Mouse (Mus musculus) heart, adult 2 months (tissue): ENCODE results near the gene Napepld. TPM values are rescaled to one million over a fixed set of nuclear protein-coding genes. Genes with fewer than 3 reads are reported as not detected.
"Not testable (repeated sequence)": the region's sequence is repeated elsewhere in the genome, so short reads cannot be mapped to it uniquely, and the experiment has no call there.

ENCODE experiments used
- DNase-seq, 2 experiments: peaks; one replicate each; pipeline ENCODE4 v3.0.0; 2021
- H3K27ac ChIP-seq: fragments of 200-600 bp; 2 replicates; pipeline ENCODE4 v1.8.1; 2022
- H3K27me3 ChIP-seq: fragments of 200-500 bp; 2 replicates; pipeline ENCODE4 v1.6.1; 2012; ENCODE audit warnings: mild to moderate bottlenecking, low read length, inconsistent platforms, mixed read lengths; ENCODE audit not compliant: control insufficient read depth, insufficient read depth
- H3K36me3 ChIP-seq: fragments of 200-500 bp; 2 replicates; pipeline ENCODE4 v1.6.1; 2012; ENCODE audit warnings: low read length, inconsistent platforms; ENCODE audit not compliant: control insufficient read depth, insufficient read depth
- H3K4me1 ChIP-seq: fragments of 200-500 bp; 2 replicates; pipeline ENCODE4 v1.6.1; 2011; ENCODE audit warnings: low read length; ENCODE audit not compliant: control insufficient read depth, insufficient read depth
- H3K4me3 ChIP-seq: fragments of 200-600 bp; 2 replicates; pipeline ENCODE4 v1.8.1; 2022
- H3K79me2 ChIP-seq: fragments of 200-500 bp; replicated peaks from 2 replicates; pipeline ENCODE4 v1.6.1; 2012; ENCODE audit warnings: mild to moderate bottlenecking, inconsistent platforms, low read length, moderate library complexity, mixed read lengths; ENCODE audit not compliant: control insufficient read depth, insufficient read depth
- H3K9ac ChIP-seq: fragments of 200-500 bp; 2 replicates; pipeline ENCODE4 v1.6.1; 2012; ENCODE audit warnings: low read depth, mild to moderate bottlenecking, control low read depth, inconsistent platforms, low read length, mixed read lengths
- CTCF ChIP-seq: fragments of 200-600 bp; IDR thresholded peaks from 2 replicates; pipeline ENCODE4 v1.8.1; 2022; ENCODE audit warnings: antibody characterized with exemption, mild to moderate bottlenecking, moderate library complexity
- EP300 ChIP-seq: fragments of 200-500 bp; IDR thresholded peaks from 2 replicates; pipeline ENCODE4 v1.6.1; 2011; ENCODE audit warnings: low read depth, low read length, control low read depth; ENCODE audit not compliant: insufficient read depth
- POLR2A ChIP-seq: fragments of 200-500 bp; IDR thresholded peaks from 2 replicates; pipeline ENCODE4 v1.6.1; 2011; ENCODE audit warnings: mild to moderate bottlenecking, low read depth, low read length, control low read depth; ENCODE audit not compliant: insufficient read depth
- WGBS: fragments of 180-500 bp; shearing (Covaris S2); methylation state at CpG from one replicate; pipeline ENCODE4 v1.1.7; 2018; 5-methylcytosine and 5-hydroxymethylcytosine counted together
- intact Hi-C: fragments of 180-260 bp; cut with DNase I; formaldehyde crosslinking; loops from one replicate; pipeline ENCODE4 v1.15.1; 2025
- polyA plus RNA-seq: library from polyadenylated mRNA; depleted of rRNA; stranded (reverse); fragments of >200 nt; gene quantifications from 2 replicates; pipeline ENCODE4 v1.2.3, GENCODE M21; 2012
- total RNA-seq, 2 experiments: library from RNA; stranded (reverse); gene quantifications; 2 replicates each; pipeline ENCODE4 v1.2.3; 2021

Napepld gene
- total and polyA plus RNA-seq, 3 experiments: 2.4 to 5.9 (median 5.4) TPM

GRCm38 (mm10) chr5:21717165-21717715, 16.0 kb upstream of the Napepld start:
- no peaks in the 10 kb centered on the region for H3K4me1 ChIP-seq
- no peaks in the 10 kb centered on the region for H3K79me2 ChIP-seq
- H3K27ac ChIP-seq: no peak overlapping the region
- 82% methylated on average over 10 of the region's 10 CpGs for WGBS
- no peaks in the 10 kb centered on the region for H3K36me3 ChIP-seq
- intact Hi-C loops: no loop called here
- H3K9ac ChIP-seq: no peak overlapping the region
- no peak overlapping the region for H3K4me3 ChIP-seq
- DNase-seq: no peak
- TF ChIP-seq EP300 (no peak), CTCF (no peak), POLR2A (no peak)
- no peaks in the 10 kb centered on the region for H3K27me3 ChIP-seq

GRCm38 (mm10) chr5:21714447-21714846, 13.3 kb upstream of the Napepld start:
- no peak for DNase-seq
- no peaks in the 10 kb centered on the region for H3K79me2 ChIP-seq
- no peak overlapping the region for H3K9ac ChIP-seq
- H3K36me3 ChIP-seq: no peaks in the 10 kb centered on the region
- H3K4me1 ChIP-seq: no peaks in the 10 kb centered on the region
- intact Hi-C loops: no loop called here
- no peak overlapping the region for H3K4me3 ChIP-seq
- TF ChIP-seq POLR2A (no peak), EP300 (no peak)
- 91% methylated on average over 4 of the region's 4 CpGs for WGBS
- no peaks in the 10 kb centered on the region for H3K27me3 ChIP-seq
- H3K27ac ChIP-seq: no peak overlapping the region

GRCm38 (mm10) chr5:21712127-21712715, 11.0 kb upstream of the Napepld start:
- no peak overlapping the region for H3K9ac ChIP-seq
- H3K4me3 ChIP-seq: no peak overlapping the region
- no peaks in the 10 kb centered on the region for H3K4me1 ChIP-seq
- H3K27ac ChIP-seq: no peak overlapping the region
- TF ChIP-seq CTCF (no peak), POLR2A (no peak), EP300 (no peak)
- H3K27me3 ChIP-seq: no peaks in the 10 kb centered on the region
- H3K36me3 ChIP-seq: no peaks in the 10 kb centered on the region
- 66% methylated on average over 13 of the region's 13 CpGs for WGBS
- DNase-seq: no peak
- no peaks in the 10 kb centered on the region for H3K79me2 ChIP-seq
- intact Hi-C loops: no loop called here

DNA sequence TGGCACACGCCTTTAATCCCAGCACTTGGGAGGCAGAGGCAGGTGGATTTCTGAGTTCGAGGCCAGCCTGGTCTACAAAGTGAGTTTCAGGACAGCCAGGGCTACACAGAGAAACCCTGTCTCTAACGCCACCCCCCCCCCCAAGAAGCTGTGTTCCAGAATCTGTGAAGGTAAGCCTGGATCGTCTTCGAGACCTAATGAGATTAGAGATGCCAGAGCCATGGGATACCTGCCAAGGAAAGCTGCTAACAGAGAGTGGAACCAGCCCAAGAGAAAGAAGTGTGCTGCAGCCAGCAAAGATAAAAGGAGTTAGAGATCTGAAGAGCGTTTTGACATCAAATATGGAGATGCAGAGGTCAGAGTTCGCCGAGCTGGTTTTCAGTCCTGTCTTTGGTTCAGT, 6.8 kb upstream of the Napepld start:
- H3K27ac ChIP-seq, H3K79me2 ChIP-seq, H3K27me3 ChIP-seq, H3K9ac ChIP-seq, H3K4me3 ChIP-seq, DNase-seq, H3K4me1 ChIP-seq, H3K36me3 ChIP-seq, intact Hi-C loops: not testable (repeated sequence)
- WGBS: 67% methylated on average over 8 of the region's 8 CpGs

- TF ChIP-seq CTCF (no peak), POLR2A (no peak), EP300 (no peak)
- intact Hi-C loops: no loop called here
- DNase-seq: no peak
These were observed 5.3 kb upstream of the Napepld start for GRCm38 (mm10) chr5:21706546-21706945.

DNA sequence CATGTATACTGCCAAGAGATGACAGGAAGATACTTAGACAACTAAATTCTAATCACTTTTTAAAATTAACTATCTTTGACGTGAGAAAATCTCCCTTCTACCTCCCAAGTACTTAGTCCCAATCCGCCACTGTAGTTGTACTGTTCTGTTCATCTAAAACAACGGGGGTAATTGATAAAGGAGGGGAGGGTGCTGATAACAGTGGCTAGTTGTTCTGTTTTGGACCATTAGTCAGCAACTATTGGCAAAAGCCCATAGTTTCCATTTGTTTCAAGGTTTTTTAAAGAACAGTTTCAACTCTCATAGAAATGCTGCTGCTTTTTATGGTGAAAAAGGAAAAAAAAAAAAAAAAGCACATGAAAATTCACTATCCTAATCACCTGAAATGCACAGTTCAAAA, 2.5 kb upstream of the Napepld start:
- H3K36me3 ChIP-seq: peaks cover 3% of the 10 kb centered on the region
- no peak overlapping the region for H3K9ac ChIP-seq
- H3K4me1 ChIP-seq: no peaks in the 10 kb centered on the region; the same call in 1 of the 2 replicates
- H3K27me3 ChIP-seq: no peaks in the 10 kb centered on the region
- no peak for TF ChIP-seq EP300
- no peak for TF ChIP-seq POLR2A
- no peak for TF ChIP-seq CTCF
- H3K79me2 ChIP-seq: no peaks in the 10 kb centered on the region
- WGBS: 41% methylated on average over 3 of the region's 3 CpGs
- intact Hi-C loops: loop anchor here (5.0 kb wide), 1 partner anchor 56 kb away; the partner anchor contains the start of genes Armc10 and Fbxl13
- H3K27ac ChIP-seq: peak overlapping the region; percentile 98
- H3K4me3 ChIP-seq: no peak overlapping the region
- DNase-seq: no peak

More at GRCm38 (mm10) chr5:21706546-21706945, 5.3 kb upstream of the Napepld start:
- Histone ChIP-seq H3K4me3 (no peak overlapping the region), H3K27me3 (no peaks in the 10 kb centered on the region), H3K27ac (no peak overlapping the region), H3K4me1 (no peaks in the 10 kb centered on the region; the same call in 1 of the 2 replicates), H3K79me2 (no peaks in the 10 kb centered on the region), H3K9ac (no peak overlapping the region), H3K36me3 (peaks cover 3% of the 10 kb centered on the region)
- 77% methylated on average over 4 of the region's 4 CpGs for WGBS
